Mouse (Mus musculus): ENCODE data around the gene Foxf1. TPM values are rescaled to one million over a fixed set of nuclear protein-coding genes. Genes with fewer than 3 reads are reported as not detected.

Gene Foxf1
- polyA plus RNA-seq, 1 experiment from 2014 or later, result 9.5 TPM

GRCm38 (mm10) chr8:121090716-121091115, 6.5 kb downstream of the Foxf1 start:
- Histone ChIP-seq H3K36me3 (no peaks in the 10 kb centered on the region), H3K9ac (0 out of 2 replicates have a peak overlapping the region, but pooled peaks have one; percentile 1), H3K9me3 (no peaks in the 10 kb centered on the region), H3K4me1 (peaks cover 10% of the 10 kb centered on the region), H3K4me2 (no peak overlapping the region), H3K27ac (replicated peaks) (no peak overlapping the region), H3K4me3 (no peak overlapping the region), H3K27me3 (replicated peaks) (peaks cover 95% of the 10 kb centered on the region)
- ATAC-seq (ENCODE audit: extremely low read depth, insufficient number of reproducible peaks, low FRiP score, low TSS enrichment), result no peak
- 21% methylated on average over 1 of the region's 1 CpGs for WGBS

- 0 out of 2 replicates have a peak overlapping the region, but pooled peaks have one; percentile 29 for H3K4me2 ChIP-seq
- H3K36me3 ChIP-seq, result peaks cover 5% of the 10 kb centered on the region
- H3K4me3 ChIP-seq, result no peak overlapping the region
- H3K9me3 ChIP-seq, result no peaks in the 10 kb centered on the region
- peaks cover 10% of the 10 kb centered on the region for H3K4me1 ChIP-seq
- WGBS, result 24% methylated on average over 6 of the region's 6 CpGs
- no peak overlapping the region; the same call in 1 of the 2 replicates for H3K9ac ChIP-seq
- peaks cover 87% of the 10 kb centered on the region for H3K27me3 ChIP-seq (replicated peaks)
- no peak overlapping the region for H3K27ac ChIP-seq (replicated peaks)
- no peak for ATAC-seq (ENCODE audit: extremely low read depth, insufficient number of reproducible peaks, low FRiP score, low TSS enrichment)
Observed at GRCm38 (mm10) chr8:121092141-121092540, 8.0 kb downstream of the Foxf1 start.

- 3% methylated on average over 16 of the region's 16 CpGs for WGBS
- ATAC-seq (ENCODE audit: extremely low read depth, insufficient number of reproducible peaks, low FRiP score, low TSS enrichment), result no peak
Observed at GRCm38 (mm10) chr8:121092627-121093026, 8.4 kb downstream of the Foxf1 start.

GRCm38 (mm10) chr8:121093496-121093895, 9.3 kb downstream of the Foxf1 start:
- Histone ChIP-seq H3K27me3 (replicated peaks) (peaks cover 74% of the 10 kb centered on the region), H3K4me3 (no peak overlapping the region), H3K9ac (no peak overlapping the region), H3K27ac (replicated peaks) (no peak overlapping the region), H3K36me3 (peaks cover 19% of the 10 kb centered on the region), H3K9me3 (no peaks in the 10 kb centered on the region), H3K4me1 (peaks cover 10% of the 10 kb centered on the region), H3K4me2 (no peak overlapping the region)
- 63% methylated on average over 6 of the region's 6 CpGs for WGBS
- no peak for ATAC-seq (ENCODE audit: extremely low read depth, insufficient number of reproducible peaks, low FRiP score, low TSS enrichment)

More at GRCm38 (mm10) chr8:121092627-121093026, 8.4 kb downstream of the Foxf1 start:
- H3K27ac ChIP-seq (replicated peaks), result no peak overlapping the region
- H3K4me2 ChIP-seq, result peak overlapping the region; percentile 29; the same call in 1 of the 2 replicates
- no peak overlapping the region for H3K4me3 ChIP-seq
- peaks cover 82% of the 10 kb centered on the region for H3K27me3 ChIP-seq (replicated peaks)
- H3K36me3 ChIP-seq, result peaks cover 10% of the 10 kb centered on the region
- no peak overlapping the region; the same call in 1 of the 2 replicates for H3K9ac ChIP-seq
- peaks cover 10% of the 10 kb centered on the region for H3K4me1 ChIP-seq
- H3K9me3 ChIP-seq, result no peaks in the 10 kb centered on the region

GRCm38 (mm10) chr8:121104049-121104818, 20.0 kb downstream of the Foxf1 start:
- 39% methylated on average over 17 of the region's 17 CpGs for WGBS
- H3K9me3 ChIP-seq, result no peaks in the 10 kb centered on the region
- peaks cover 64% of the 10 kb centered on the region for H3K36me3 ChIP-seq
- no peak overlapping the region for H3K4me2 ChIP-seq
- H3K9ac ChIP-seq, result no peak overlapping the region
- peaks cover 36% of the 10 kb centered on the region for H3K4me1 ChIP-seq
- H3K27ac ChIP-seq (replicated peaks), result no peak overlapping the region
- peak; percentile 22; the same call in 1 of the 2 replicates for ATAC-seq (ENCODE audit: extremely low read depth, insufficient number of reproducible peaks, low FRiP score, low TSS enrichment)
- no peak overlapping the region for H3K4me3 ChIP-seq
- H3K27me3 ChIP-seq (replicated peaks), result peaks cover 21% of the 10 kb centered on the region

- Histone ChIP-seq H3K9me3 (no peaks in the 10 kb centered on the region), H3K4me1 (peaks cover 40% of the 10 kb centered on the region), H3K36me3 (peaks cover 27% of the 10 kb centered on the region), H3K27ac (replicated peaks) (peak within 1 kb of the TSS; percentile 84), H3K4me3 (peak within 1 kb of the TSS; percentile 90), H3K27me3 (replicated peaks) (peaks cover 18% of the 10 kb centered on the region), H3K4me2 (peak within 1 kb of the TSS; percentile 93), H3K9ac (peak within 1 kb of the TSS; percentile 94)
- peak; percentile 85 for ATAC-seq (ENCODE audit: extremely low read depth, insufficient number of reproducible peaks, low FRiP score, low TSS enrichment)
- WGBS, result 2% methylated on average over 74 of the region's 75 CpGs
Observed at GRCm38 (mm10) chr8:121107668-121108656, 23.8 kb downstream of the Foxf1 start, which contains the start of gene Mthfsd. TSS of gene Mthfsd (minus strand) at chr8:121108392.

- H3K4me1 ChIP-seq, result peaks cover 38% of the 10 kb centered on the region
- peaks cover 20% of the 10 kb centered on the region for H3K36me3 ChIP-seq
- ATAC-seq (ENCODE audit: extremely low read depth, insufficient number of reproducible peaks, low FRiP score, low TSS enrichment), result no peak
- 10% methylated on average over 5 of the region's 5 CpGs for WGBS
- peak overlapping the region; percentile 61; the same call in 1 of the 2 replicates for H3K27ac ChIP-seq (replicated peaks)
- H3K4me2 ChIP-seq, result peak overlapping the region; percentile 93
- H3K27me3 ChIP-seq (replicated peaks), result peaks cover 18% of the 10 kb centered on the region
- peak overlapping the region; percentile 90 for H3K4me3 ChIP-seq
- H3K9me3 ChIP-seq, result no peaks in the 10 kb centered on the region
- H3K9ac ChIP-seq, result peak overlapping the region; percentile 94
Observed at GRCm38 (mm10) chr8:121108657-121109056, 24.5 kb downstream of the Foxf1 start.

GRCm38 (mm10) chr8:121111145-121111907, 27.1 kb downstream of the Foxf1 start:
- H3K27me3 ChIP-seq (replicated peaks), result peaks cover 43% of the 10 kb centered on the region
- no peaks in the 10 kb centered on the region for H3K9me3 ChIP-seq
- no peak overlapping the region for H3K27ac ChIP-seq (replicated peaks)
- peaks cover 4% of the 10 kb centered on the region; the same call in 1 of the 2 replicates for H3K36me3 ChIP-seq
- no peak for ATAC-seq (ENCODE audit: extremely low read depth, insufficient number of reproducible peaks, low FRiP score, low TSS enrichment)
- H3K4me1 ChIP-seq, result peaks cover 42% of the 10 kb centered on the region
- H3K4me2 ChIP-seq, result no peak overlapping the region
- 39% methylated on average over 7 of the region's 7 CpGs for WGBS
- H3K4me3 ChIP-seq, result no peak overlapping the region
- no peak overlapping the region for H3K9ac ChIP-seq

- H3K4me3 ChIP-seq, result peak overlapping the region; percentile 10
- peaks cover 63% of the 10 kb centered on the region for H3K27me3 ChIP-seq (replicated peaks)
- no peak overlapping the region; the same call in 1 of the 2 replicates for H3K9ac ChIP-seq
Observed at GRCm38 (mm10) chr8:121113261-121113660, 29.1 kb downstream of the Foxf1 start.

GRCm38 (mm10) chr8:121115136-121115535, 30.9 kb downstream of the Foxf1 start:
- Histone ChIP-seq H3K27ac (replicated peaks) (no peak overlapping the region), H3K4me1 (peaks cover 28% of the 10 kb centered on the region), H3K9me3 (no peaks in the 10 kb centered on the region), H3K4me3 (peak overlapping the region; percentile 43), H3K9ac (peak overlapping the region; percentile 69), H3K27me3 (replicated peaks) (peaks cover 81% of the 10 kb centered on the region), H3K4me2 (peak overlapping the region; percentile 91), H3K36me3 (no peaks in the 10 kb centered on the region)
- no peak for ATAC-seq (ENCODE audit: extremely low read depth, insufficient number of reproducible peaks, low FRiP score, low TSS enrichment)
- WGBS, result 5% methylated on average over 25 of the region's 25 CpGs

More at GRCm38 (mm10) chr8:121113261-121113660, 29.1 kb downstream of the Foxf1 start:
- ATAC-seq (ENCODE audit: extremely low read depth, insufficient number of reproducible peaks, low FRiP score, low TSS enrichment), result no peak
- 2% methylated on average over 21 of the region's 21 CpGs for WGBS
- Histone ChIP-seq H3K4me2 (peak overlapping the region; percentile 53), H3K4me1 (peaks cover 39% of the 10 kb centered on the region), H3K9me3 (no peaks in the 10 kb centered on the region), H3K27ac (replicated peaks) (no peak overlapping the region), H3K36me3 (no peaks in the 10 kb centered on the region)

All from heart, embryonic 13.5 days (tissue).